Mouse (Mus musculus): ENCODE measurements around the gene Grpel1. TPM values are rescaled to one million over a fixed set of nuclear protein-coding genes. Genes with fewer than 3 reads are reported as not detected.
A peak's percentile ranks its signal among the peaks of the same experiment; 100 is the strongest.

Grpel1 gene
- total and polyA plus RNA-seq, 3 experiments: 29.8 to 64.3 (median 52.1) TPM

DNA sequence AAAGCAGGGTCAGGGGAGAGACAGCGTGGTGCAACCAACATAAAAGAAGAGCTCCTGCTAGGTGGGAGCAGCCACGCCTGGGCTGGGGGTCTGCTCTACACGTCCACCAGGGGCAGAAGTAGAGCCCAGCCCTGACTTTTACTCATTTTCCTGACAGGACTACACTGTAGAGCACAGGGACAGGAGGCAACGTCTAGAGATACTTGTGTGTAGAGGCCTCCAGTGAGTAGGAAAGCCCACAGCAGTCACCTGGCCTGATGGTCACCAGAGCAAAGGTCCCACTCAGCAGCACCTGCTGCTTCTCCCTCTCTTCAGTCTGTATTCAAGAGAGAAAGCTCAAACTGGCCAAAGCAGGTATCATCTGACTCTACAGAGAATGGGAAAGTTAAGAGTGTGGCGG lies 40.8 kb downstream of the Grpel1 start:
- 88% methylated on average over 5 of the region's 5 CpGs for WGBS
- Histone ChIP-seq H3K27me3 (ENCODE audit: control insufficient read depth, insufficient read depth, low read length) (no peaks in the 10 kb centered on the region), H3K79me2 (replicated peaks; ENCODE audit: control insufficient read depth, insufficient read depth, low read length) (no peaks in the 10 kb centered on the region), H3K9ac (ENCODE audit: low read depth, low read length) (no peak overlapping the region), H3K4me1 (ENCODE audit: control insufficient read depth, insufficient read depth, low read length) (no peaks in the 10 kb centered on the region), H3K4me3 (no peak overlapping the region), H3K36me3 (ENCODE audit: control insufficient read depth, insufficient read depth, low read length) (no peaks in the 10 kb centered on the region), H3K27ac (no peak overlapping the region)
- TF ChIP-seq EP300 (IDR thresholded peaks at IDR 0.05; ENCODE audit: insufficient read depth, low read depth, low read length) (no peak), CTCF (IDR thresholded peaks at IDR 0.05) (no peak), POLR2A (IDR thresholded peaks at IDR 0.05; ENCODE audit: insufficient read depth, low read depth, low read length) (no peak)
- no peak for DNase-seq
- intact Hi-C loops (cut with DNase I): no loop called here

DNA sequence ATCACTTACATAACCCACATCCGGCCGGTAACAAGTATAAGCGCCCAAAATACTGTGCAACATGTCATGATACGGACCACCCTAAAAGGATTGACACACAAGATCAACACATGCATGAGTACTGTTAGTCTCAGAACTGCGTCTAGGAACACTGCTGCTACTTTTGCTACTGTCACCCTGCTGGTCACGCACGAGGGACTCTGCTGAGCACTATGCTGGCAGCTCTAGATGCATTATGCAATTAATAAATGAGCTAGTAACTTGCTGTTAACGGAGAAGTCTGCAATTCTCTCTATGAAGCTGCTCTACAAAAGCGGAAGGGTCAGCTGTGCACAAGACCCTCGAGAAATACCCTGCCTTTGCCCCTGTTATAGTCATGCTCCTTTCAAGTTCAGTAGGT lies 43.6 kb downstream of the Grpel1 start:
- intact Hi-C loops (cut with DNase I): no loop called here
- Histone ChIP-seq H3K27me3 (ENCODE audit: control insufficient read depth, insufficient read depth, low read length) (no peaks in the 10 kb centered on the region), H3K27ac (no peak overlapping the region), H3K4me1 (ENCODE audit: control insufficient read depth, insufficient read depth, low read length) (no peaks in the 10 kb centered on the region), H3K36me3 (ENCODE audit: control insufficient read depth, insufficient read depth, low read length) (no peaks in the 10 kb centered on the region), H3K4me3 (no peak overlapping the region), H3K79me2 (replicated peaks; ENCODE audit: control insufficient read depth, insufficient read depth, low read length) (no peaks in the 10 kb centered on the region), H3K9ac (ENCODE audit: low read depth, low read length) (no peak overlapping the region)
- no peak for TF ChIP-seq EP300 (IDR thresholded peaks at IDR 0.05; ENCODE audit: insufficient read depth, low read depth, low read length)
- no peak for TF ChIP-seq CTCF (IDR thresholded peaks at IDR 0.05)
- TF ChIP-seq POLR2A (IDR thresholded peaks at IDR 0.05; ENCODE audit: insufficient read depth, low read depth, low read length): no peak
- no peak for DNase-seq
- 94% methylated on average over 10 of the region's 10 CpGs for WGBS

DNA sequence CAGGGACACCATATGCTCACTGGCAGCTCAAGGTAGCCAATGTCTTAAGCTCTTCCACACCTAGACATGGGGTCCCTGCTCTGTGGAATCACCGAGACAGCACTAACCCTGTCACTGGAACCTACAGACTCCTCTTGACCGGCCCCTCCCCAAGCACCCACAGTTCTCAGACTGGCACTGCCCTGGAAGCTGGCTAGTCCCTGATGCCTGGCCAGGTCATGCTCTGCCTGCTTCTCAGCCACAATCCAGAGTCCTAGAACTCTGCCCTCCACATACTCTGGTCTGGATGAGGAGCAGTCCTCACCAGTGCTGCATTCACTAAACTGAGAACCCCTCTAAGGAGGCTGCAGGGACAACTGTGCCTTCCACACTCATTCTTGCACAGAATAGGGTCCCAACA lies 46.2 kb downstream of the Grpel1 start:
- H3K9ac ChIP-seq (ENCODE audit: low read depth, low read length): no peak overlapping the region
- H3K27me3 ChIP-seq (ENCODE audit: control insufficient read depth, insufficient read depth, low read length): no peaks in the 10 kb centered on the region
- DNase-seq: no peak
- H3K4me3 ChIP-seq: no peak overlapping the region
- WGBS: 97% methylated on average over 2 of the region's 2 CpGs
- no peaks in the 10 kb centered on the region for H3K36me3 ChIP-seq (ENCODE audit: control insufficient read depth, insufficient read depth, low read length)
- no peaks in the 10 kb centered on the region for H3K4me1 ChIP-seq (ENCODE audit: control insufficient read depth, insufficient read depth, low read length)
- TF ChIP-seq POLR2A (IDR thresholded peaks at IDR 0.05; ENCODE audit: insufficient read depth, low read depth, low read length) (no peak), CTCF (IDR thresholded peaks at IDR 0.05) (no peak), EP300 (IDR thresholded peaks at IDR 0.05; ENCODE audit: insufficient read depth, low read depth, low read length) (no peak)
- intact Hi-C loops (cut with DNase I): no loop called here
- no peak overlapping the region for H3K27ac ChIP-seq
- H3K79me2 ChIP-seq (replicated peaks; ENCODE audit: control insufficient read depth, insufficient read depth, low read length): no peaks in the 10 kb centered on the region

DNA sequence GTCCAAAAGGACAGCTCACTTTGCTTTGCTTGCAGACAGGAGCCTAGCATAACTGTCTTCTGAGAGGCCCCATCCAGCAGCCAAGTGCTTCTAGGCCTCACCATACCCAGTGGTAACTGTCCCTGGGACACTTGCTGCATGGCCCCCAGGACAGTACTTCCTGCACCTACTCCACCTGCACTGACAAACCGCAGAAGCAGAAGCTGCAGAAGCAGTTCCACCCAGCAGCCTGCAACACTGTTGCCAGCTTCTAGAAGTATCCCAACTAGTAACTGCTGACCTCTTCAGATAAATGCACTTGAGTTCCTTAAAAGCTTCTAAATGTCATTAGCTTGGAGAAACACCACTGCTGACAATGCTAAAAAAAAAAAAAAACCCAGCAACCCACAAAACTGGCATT lies 50.3 kb downstream of the Grpel1 start:
- H3K4me3 ChIP-seq: no peak overlapping the region
- H3K27me3 ChIP-seq (ENCODE audit: control insufficient read depth, insufficient read depth, low read length): no peaks in the 10 kb centered on the region
- no peak overlapping the region for H3K27ac ChIP-seq
- no peaks in the 10 kb centered on the region for H3K79me2 ChIP-seq (replicated peaks; ENCODE audit: control insufficient read depth, insufficient read depth, low read length)
- H3K4me1 ChIP-seq (ENCODE audit: control insufficient read depth, insufficient read depth, low read length): no peaks in the 10 kb centered on the region
- intact Hi-C loops (cut with DNase I): no loop called here
- DNase-seq: peak in 1 of 2 experiments; percentile 43
- no peak overlapping the region for H3K9ac ChIP-seq (ENCODE audit: low read depth, low read length)
- H3K36me3 ChIP-seq (ENCODE audit: control insufficient read depth, insufficient read depth, low read length): no peaks in the 10 kb centered on the region
- WGBS: 69% methylated on average over 1 of the region's 1 CpGs
- TF ChIP-seq CTCF (IDR thresholded peaks at IDR 0.05) (no peak), EP300 (IDR thresholded peaks at IDR 0.05; ENCODE audit: insufficient read depth, low read depth, low read length) (no peak), POLR2A (IDR thresholded peaks at IDR 0.05; ENCODE audit: insufficient read depth, low read depth, low read length) (no peak)

DNA sequence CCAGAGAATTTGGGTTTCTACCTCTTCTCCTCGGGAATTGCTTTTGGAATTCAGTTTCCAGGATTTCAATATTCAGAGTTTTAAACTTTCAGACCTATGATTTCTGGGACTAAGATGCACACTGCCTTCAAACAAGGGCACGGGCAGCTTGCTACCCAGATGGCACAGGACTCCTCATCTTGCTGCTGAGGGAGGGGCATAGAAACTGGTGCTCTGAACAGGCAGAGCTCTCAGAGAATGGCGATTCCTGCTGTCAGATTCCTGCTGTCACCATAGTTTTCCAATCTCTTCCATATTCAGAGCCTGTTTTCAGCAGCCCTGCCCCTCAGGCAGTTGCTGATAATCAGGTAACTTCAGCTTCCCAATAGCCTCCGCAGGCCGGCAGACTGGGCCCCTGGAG lies 50.8 kb downstream of the Grpel1 start:
- 86% methylated on average over 5 of the region's 5 CpGs for WGBS
- H3K4me3 ChIP-seq: no peak overlapping the region
- no peaks in the 10 kb centered on the region for H3K27me3 ChIP-seq (ENCODE audit: control insufficient read depth, insufficient read depth, low read length)
- intact Hi-C loops (cut with DNase I): no loop called here
- H3K36me3 ChIP-seq (ENCODE audit: control insufficient read depth, insufficient read depth, low read length): no peaks in the 10 kb centered on the region
- no peak for DNase-seq
- no peak overlapping the region for H3K9ac ChIP-seq (ENCODE audit: low read depth, low read length)
- H3K27ac ChIP-seq: no peak overlapping the region
- H3K4me1 ChIP-seq (ENCODE audit: control insufficient read depth, insufficient read depth, low read length): no peaks in the 10 kb centered on the region
- no peak for TF ChIP-seq POLR2A (IDR thresholded peaks at IDR 0.05; ENCODE audit: insufficient read depth, low read depth, low read length)
- TF ChIP-seq CTCF (IDR thresholded peaks at IDR 0.05): no peak
- TF ChIP-seq EP300 (IDR thresholded peaks at IDR 0.05; ENCODE audit: insufficient read depth, low read depth, low read length): no peak
- no peaks in the 10 kb centered on the region for H3K79me2 ChIP-seq (replicated peaks; ENCODE audit: control insufficient read depth, insufficient read depth, low read length)

DNA sequence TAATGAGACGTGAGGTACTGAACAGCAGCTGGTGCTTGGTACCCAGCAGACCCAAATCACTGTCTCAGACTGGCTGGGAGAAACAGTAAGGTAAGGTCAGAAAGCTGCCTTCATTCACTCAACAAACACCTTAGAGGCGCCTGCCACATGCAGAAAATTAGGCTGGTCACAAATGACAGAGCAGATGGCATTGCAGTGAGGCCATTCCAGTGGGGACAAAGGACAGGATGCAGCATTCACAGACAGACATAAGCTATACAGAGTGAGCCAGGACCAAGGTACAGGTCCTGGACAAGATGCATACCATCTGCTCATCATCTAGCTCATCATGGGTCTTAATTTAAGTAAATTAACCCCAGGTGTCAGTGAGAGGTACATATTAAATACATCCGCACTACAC lies 52.8 kb downstream of the Grpel1 start:
- H3K4me3 ChIP-seq: no peak overlapping the region
- TF ChIP-seq POLR2A (IDR thresholded peaks at IDR 0.05; ENCODE audit: insufficient read depth, low read depth, low read length) (no peak), CTCF (IDR thresholded peaks at IDR 0.05) (no peak), EP300 (IDR thresholded peaks at IDR 0.05; ENCODE audit: insufficient read depth, low read depth, low read length) (no peak)

More for the DNA sequence above, 52.8 kb downstream of the Grpel1 start:
- Histone ChIP-seq H3K4me1 (ENCODE audit: control insufficient read depth, insufficient read depth, low read length) (no peaks in the 10 kb centered on the region), H3K27ac (no peak overlapping the region), H3K9ac (ENCODE audit: low read depth, low read length) (no peak overlapping the region), H3K27me3 (ENCODE audit: control insufficient read depth, insufficient read depth, low read length) (no peaks in the 10 kb centered on the region), H3K79me2 (replicated peaks; ENCODE audit: control insufficient read depth, insufficient read depth, low read length) (no peaks in the 10 kb centered on the region), H3K36me3 (ENCODE audit: control insufficient read depth, insufficient read depth, low read length) (no peaks in the 10 kb centered on the region)
- intact Hi-C loops (cut with DNase I): no loop called here
- WGBS: 97% methylated on average over 3 of the region's 3 CpGs
- DNase-seq: no peak
